Mouse (Mus musculus) left cerebral cortex, adult 8-10 months (tissue): ENCODE data around the gene Rasl12. TPM values are rescaled to one million over a fixed set of nuclear protein-coding genes. Genes with fewer than 3 reads are reported as not detected.

Source experiments
- DNase-seq, 2 experiments: peaks; one replicate each; pipeline ENCODE4 v3.0.0; 2022; ENCODE audit warnings: low spot score in 2 of 2
- total RNA-seq, 4 experiments: library from RNA; stranded (reverse); gene quantifications; 2 replicates each; pipeline ENCODE4 v1.2.4; 2022

Rasl12 gene
- 1 to 10 TPM; 2.1 to 3.4 (median 3.2) TPM for total RNA-seq

DNA sequence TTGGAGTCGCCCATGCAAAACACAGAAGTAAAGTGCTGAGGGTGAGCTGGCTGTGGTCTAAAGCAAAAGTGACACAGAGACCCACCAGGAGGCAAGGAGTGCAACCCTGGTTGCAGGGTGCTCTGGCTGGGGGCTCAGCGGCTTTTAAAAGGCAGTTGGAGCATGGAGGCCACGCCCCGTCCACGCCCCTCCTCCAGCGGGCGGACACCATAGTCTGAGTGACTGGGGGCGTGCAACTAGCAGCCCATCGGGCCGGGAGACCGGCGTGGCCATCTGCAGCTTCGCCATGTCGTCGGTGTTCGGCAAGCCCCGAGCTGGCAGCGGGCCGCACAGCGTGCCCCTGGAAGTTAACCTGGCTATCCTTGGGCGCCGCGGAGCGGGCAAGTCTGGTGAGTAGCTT, at the start of gene Rasl12:
Rasl12 (plus strand) TSS at position 228 of the 400 bp plus-strand sequence.
- DNase-seq: peak in 1 of 2 experiments; percentile 34

DNA sequence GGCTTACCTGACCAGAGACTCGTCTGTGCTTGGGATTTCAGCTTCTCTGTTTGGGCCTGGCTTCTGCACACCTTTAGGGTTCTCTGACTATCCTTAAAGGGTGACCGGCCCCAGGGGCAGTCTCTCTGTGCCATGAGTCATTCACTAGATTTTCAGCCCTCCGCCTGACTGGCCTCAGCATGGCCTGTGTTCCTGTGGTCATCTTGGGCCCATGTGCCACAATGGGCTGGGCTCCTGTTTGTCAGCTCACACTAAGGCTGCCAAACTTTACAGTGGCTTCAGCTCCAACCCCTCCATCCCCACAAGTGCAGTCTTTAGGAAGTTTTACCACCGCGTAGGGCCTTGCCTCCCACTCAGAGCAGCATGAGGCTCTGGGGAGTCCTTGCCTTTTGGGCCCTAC, 45.1 kb upstream of the Rasl12 start:
- DNase-seq: no peak

DNA sequence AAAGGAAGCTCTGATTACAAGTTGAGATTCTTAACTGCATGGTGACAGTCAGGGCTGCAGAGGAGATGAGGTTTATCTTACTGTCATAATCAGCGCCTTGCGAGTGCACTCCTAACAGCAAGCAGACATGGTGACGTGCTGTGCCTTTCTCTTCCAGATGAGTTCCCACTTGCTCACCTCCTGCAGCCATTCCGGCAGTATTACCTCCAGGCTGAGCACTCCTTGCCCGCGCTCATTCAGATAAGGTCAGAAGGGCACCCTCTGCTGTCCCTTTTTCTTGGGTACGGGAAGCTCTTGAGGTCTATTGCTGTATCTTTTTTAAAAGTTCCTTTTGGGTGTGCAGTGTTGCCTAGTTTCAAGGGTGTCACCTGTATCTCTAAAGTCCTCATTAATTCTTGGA, 41.7 kb upstream of the Rasl12 start:
- DNase-seq: no peak

DNA sequence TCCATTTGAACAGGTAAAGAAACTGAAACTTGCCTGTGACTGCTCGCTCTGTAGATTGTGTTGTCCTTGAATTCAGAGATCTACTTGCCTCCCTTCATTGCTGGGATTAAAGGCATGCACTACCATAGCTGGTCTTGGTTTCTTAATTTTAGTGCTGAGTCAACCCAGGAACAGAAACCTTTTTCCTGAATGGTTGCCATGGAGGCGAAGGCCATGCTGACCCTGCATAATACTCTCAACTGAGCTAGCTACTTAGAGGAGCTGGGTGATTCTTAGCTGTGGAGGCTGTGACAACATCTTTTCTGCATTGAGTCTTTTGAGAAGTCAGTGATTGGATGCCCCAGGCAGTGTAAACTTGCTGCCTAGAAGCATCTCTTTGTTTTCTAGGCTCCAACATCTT, 41.3 kb upstream of the Rasl12 start:
- no peak for DNase-seq

DNA sequence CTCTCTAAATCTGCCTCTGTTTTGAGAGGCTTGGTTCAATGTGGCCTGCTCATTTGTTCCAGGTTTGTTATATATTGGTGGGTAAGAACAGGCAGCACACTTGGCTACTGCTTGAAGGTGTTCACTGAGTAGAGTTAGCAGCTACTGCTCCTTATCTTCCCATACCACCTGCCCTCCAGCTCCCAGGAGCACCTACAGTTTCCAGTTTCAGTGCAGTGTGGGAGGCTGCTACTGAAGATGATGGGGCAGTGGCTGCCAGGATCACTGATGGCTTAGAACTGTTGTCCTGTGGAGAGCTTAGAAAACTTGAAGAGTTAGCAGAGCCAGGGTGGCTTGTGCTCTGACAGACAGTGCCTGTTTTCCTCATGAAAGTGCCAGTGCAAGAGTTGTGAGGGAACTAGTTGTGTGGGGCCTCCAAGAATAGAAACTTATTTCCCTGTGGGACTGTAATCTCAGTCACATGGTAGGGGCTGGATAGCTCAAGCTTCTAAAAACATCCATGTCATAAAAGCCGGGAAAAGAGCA, 39.3 kb upstream of the Rasl12 start:
- DNase-seq: no peak

DNA sequence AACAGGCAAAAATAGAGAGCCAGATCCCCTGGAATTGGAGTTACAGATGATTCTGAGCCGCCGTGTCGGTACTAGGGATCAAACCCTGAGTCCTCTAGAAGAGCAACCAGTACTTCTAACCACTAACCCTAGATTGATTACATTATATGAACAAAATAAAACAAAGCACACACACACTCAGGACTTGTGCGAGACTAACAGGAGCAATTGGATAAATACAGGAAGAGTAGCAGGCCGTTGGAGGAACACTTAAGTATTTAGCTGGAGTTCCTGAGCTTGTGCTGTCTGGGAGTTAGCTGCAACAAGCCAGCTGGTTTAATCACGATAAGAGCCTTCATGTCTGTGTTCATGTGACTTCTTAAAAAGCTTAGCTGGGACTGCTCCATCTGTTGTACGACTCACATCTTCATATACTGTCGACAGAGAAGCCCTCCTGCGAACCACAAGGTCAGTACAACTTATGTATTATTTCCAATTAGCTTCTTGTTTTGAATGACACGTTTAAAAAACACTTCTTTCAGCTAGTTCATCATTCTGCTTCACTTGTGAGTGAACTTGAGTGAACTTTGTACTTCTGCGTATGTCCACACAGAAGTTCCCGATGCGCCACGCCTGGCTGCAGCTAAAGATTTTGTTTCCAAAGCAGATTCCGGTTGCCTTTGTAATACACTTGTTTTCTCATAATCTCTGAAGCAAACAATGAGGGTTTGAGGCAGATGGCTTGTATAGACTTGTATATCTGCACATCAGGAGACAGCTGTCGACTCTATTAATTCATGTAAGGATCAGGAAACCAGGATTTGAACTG, 37.5 kb upstream of the Rasl12 start, which contains the start of gene Ubap1l:
Ubap1l (plus strand) TSS at position 401 of the 808 bp plus-strand sequence.
- DNase-seq: no peak

DNA sequence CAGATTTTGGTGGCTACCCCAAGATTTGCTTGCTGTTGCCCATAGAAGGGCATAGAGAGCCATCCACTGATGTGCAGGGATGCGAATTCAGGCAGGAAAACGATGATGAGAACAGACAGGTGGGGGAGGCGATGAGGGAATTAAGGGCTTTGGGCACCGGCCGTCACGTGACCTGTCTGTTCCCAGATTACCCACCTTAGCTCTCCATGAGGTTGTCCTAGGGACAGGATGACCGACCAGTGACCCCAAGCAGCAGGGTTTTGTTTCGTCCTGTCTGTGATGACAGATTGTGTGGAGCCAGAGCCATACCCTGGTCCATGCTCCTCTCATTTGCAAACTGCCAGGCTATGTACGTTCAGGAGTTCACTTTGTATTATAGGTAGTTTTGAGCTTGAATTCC, 34.6 kb upstream of the Rasl12 start:
- DNase-seq: no peak

DNA sequence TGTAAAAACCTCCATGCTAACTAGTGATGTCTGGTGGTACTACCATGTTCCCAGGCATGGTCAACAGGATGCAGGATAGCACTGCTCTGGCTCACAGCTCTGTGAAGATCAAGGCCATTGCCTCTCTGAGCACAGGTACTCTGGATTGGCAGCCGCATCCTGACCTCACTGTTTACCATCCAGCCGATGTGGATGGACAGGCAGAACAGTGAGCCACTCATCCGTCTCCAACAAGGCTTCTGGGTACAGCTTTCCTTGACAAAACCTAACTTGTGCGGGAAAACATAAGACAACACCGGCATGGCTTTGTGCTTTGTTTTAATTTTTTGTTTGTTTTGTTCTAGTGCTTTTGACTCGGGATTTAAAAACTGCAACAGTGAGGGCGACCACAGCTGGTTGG, 32.6 kb upstream of the Rasl12 start:
- no peak for DNase-seq

DNA sequence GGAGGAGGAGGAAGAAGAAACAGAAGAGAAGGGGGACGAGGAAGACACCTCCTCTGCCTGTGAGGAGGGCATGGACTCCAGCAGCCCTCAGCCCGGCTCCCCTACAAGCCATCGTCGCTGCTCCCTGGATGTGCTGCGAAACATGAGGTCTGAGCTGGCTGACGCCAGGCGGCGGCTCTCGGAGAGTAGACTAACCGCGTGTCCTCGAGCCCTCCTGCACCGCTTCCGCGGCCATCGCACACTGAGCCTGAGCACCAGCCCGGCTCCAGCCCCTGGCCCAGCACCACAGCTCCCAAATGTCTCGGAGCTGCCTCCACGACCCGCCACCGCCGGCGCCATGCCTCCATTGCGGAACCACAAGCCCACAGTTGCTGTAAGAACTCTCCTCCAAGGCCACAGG, 26.6 kb upstream of the Rasl12 start:
- DNase-seq: no peak

DNA sequence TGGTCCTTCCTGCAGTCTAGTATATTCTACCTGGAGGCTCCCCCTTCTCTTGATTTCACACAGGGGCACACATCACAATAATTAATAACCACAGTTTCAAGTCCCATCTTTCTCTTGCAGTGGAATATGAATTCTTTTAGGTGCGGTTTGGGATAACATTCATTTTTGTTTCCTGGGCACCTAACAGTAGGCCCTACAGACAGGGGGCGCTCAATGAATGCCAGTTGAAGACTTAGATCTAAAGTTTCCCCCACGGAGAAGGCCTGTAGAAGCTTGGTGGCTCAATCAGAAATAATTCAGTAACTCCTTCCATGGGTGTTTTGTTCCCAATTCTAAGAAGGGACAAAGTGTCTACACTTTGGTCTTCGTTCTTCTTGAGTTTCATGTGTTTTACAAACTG, 25.9 kb upstream of the Rasl12 start:
- no peak for DNase-seq

DNA sequence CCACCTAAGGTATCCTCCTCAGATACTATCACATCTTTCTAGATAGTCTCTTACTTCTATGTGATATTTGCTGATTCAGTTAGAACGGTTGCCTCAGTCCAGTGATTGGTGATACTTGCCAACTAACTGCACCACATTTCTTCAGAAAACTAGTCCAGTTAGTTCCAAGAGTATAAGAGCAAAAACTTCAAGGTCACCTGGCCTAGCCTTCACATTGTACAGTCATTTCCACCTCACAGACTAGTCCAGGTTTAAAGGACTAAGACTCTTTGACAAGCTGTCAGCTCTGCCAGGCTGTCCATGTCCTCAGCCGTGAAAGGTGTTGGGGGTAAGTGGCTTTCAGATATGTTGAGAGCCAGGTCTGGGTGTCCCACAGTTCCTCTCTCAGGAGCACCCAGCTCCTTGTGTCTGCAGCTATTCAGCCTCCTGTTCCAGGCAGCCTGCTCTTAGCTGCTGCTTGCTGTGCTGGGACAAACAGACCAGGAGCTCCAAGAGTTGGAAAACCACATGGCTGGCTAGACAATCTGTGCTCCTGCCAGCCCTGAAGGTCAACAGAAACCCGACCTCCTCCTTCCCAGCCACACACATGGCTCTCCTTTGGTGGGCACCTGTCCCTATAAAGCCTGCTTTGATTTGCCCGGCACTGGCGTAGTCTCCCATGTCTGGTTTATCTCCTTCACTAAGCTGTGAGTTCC, 23.7 kb upstream of the Rasl12 start:
- no peak for DNase-seq

DNA sequence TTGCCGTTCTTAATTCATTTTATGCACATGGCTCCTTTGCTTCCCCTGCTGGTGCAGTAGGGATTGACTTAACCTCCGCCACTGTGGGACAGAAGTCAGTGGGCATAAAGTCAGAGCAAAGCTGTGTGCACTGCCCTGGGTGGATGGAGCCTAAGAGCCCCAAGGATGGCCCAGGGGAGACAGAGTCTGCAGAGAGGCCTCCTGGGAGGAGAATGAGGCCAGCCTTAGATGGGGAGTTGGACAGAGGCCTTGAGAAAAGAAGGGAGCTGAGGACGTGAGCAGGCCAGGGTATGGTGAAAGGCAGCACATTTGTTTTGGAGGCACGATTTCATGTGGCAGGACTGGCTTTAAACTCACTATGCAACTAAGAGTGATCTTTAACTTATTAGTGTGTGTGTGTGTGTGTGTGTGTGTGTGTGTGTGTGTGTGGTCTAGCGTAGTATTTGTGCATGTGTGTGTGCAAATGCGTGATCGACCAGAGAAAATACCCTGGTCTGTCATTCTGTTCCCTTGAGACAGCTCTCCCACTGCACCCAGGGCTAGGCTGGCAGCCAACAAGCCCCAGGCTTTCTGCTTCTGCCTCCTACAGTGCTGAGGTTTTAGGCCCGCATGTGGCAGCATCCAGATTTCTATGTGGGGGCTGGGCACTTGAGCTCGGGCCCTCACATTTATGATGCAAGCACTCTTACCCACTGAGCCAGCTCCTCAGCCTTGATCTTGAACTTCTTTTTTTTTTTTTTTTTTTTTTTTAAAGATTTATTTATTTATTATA, 23.0 kb upstream of the Rasl12 start:
- DNase-seq: peak; percentile 30 to 78

DNA sequence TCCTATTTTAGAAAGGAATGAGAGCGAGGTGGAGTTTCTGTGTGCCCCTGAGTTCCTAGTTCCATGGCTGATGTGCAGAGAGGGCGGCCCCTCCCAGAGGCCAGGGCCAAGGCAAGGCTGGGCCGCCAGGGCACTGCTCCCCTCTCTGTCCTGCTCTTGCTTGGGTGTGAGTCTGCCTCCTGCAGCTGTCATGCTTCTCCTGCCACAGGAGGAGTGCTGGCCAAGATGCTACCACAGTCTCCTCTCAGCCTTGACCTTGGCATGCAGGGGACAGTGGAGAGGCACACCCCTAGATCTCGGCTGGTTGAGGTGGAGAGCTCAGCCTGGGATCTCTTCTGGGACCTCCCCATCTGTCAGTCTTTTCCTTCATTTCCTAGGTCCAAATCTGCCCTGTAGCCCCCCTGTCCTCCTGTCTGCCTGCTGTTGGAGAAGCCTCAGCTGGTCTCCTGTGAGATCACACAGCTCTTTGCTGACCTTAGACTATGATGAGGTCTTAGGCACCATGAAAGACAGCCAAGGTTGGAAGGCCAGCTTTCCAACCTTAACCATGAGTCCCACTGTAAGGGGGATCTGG, 17.2 kb upstream of the Rasl12 start:
- no peak for DNase-seq

DNA sequence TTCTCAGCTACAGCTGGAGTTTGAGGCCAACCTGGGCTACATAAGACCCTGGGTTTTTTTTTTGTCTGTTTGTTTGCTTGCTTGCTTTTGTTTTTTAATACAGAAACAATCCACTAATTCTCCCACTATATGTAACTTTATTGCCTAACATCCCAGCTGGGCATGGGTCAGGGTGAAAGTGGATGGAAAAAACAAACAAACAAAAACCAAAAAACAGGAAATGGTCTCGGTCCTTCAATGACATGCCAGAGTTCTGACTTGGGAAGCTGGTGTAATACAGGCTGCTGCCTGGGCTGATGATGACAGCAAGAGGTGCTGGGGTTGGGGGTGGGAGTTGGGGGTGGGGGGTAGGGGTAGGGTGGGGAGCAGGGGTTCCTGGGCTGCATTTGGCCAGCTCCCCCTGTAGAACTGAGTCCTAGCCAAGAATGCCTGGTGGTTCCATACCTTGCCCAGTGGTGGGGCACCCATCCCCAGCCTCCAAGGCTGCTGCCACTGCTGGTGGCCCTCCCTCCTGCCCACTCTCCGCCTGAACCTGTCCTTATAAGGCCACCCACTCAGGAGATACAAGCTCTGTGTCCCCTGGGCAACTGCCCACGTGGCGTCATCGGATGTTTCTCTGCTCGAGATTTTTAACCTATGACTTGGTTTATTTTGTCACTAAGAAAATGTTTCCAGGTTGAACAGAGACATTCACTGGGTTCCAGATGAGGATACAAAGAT, 16.1 kb upstream of the Rasl12 start:
- DNase-seq: no peak

DNA sequence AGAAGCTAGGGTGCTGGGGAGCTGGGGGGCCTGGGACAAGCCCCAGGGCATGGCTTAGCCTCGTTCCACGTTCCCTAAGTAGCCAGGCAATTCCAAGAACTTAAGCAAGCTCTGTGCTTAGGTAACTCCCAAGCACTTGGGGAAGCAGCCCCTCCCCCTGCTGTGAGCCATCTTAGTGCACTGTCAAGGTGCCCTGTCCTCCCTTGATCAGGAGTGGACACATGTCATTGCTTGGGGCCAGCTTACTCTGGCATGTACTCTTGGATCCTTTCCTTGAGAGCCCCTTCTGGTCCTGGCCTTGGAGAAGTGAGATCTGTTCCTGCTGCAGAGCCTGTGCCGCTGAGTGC, 15.6 kb upstream of the Rasl12 start:
- no peak for DNase-seq

DNA sequence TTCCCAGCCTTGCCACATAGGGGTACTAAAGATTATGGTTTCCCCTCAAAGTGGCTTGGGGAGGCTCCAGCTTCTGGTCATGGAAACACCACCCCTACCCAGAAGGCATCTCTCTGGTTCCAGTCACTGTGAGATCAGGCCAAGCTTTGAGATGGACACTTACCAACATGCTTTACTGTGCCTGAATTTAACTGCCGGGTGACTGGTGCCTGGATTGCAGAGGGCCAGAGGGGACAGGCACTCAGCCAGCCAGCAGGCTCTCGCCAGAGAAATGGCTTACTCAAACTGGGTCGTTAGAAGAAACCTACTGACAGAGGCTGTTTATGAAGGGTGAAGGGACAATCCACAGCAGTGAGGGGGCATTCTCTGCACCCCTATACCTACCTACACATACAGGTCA, 14.0 kb upstream of the Rasl12 start:
- no peak for DNase-seq

DNA sequence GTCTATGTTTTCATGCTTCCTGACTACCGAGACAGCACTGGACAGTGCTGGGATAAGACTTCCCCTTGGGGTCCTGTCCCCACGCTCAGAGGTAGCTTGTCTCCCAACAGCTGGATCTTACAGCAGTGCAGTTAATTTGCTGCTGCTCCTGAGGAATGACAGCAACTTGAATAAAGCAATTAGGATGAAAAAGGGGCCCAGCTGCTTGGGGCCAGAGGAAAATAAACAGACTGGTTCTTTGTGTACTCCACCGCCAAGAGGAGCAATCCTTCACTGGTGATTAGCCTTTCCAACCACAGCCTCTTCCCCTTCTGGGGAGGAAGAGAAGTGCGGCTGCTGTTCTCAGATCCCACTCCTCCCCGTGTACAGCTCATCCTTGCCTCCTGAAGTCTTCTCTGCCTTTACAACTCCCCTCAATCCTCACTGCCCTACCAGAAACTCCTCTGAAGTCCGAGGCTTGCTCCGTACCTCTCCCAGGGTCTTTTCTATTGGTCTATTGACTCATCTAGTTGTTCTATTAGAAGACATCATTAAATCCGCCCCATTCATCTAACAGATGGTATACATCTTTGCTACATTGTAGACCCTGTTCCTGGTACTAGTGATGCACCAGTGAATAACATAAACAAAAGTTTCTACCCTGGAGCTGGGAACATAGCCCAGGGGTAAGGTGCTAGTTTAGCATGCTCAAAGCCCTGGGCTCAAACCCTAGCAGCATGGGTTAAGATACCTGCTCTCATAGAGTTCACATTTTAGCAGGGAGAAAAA, 11.7 kb upstream of the Rasl12 start:
- DNase-seq: no peak

DNA sequence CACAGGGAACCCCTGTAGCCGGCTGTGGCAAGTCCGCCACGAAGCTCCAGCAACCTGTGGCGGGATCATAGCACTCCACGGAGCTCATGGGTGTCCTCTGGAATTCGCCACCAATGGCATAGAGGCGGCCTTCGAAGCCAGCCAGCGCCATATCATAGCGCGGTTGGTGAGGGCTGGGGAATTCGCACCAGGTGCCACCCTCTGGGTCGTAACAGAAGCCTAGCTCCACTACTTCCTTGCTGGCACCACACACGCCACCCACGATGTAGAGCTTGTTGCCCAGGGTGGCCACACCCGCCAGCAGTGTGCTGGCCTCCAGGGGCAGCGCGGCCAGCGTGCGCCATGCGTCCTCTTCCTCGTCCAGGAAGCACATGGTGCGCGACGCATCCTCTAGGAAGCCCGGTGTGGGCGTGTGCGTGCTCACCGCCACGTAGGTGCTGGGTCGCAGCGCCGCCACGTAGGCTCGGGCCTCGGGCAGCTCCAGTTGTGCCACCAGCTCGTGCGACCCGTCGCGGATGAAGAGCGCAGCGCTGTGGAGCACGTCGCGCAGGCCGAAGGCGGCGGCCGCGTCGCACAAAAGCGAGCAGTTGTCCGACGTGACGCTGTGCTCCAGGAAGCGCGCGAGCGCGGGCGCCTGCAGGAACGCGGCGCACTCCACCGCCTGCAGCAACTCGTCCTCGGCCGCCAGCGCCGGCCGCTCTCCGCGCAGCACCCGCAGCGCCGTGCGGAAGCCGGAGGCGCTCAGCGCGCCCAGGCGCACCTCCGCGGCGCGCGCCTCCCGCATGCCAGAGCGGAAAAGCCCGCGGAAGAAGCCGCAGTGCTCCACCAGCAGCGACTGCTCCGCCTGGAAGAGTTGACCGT, 7.3 kb upstream of the Rasl12 start:
- no peak for DNase-seq

DNA sequence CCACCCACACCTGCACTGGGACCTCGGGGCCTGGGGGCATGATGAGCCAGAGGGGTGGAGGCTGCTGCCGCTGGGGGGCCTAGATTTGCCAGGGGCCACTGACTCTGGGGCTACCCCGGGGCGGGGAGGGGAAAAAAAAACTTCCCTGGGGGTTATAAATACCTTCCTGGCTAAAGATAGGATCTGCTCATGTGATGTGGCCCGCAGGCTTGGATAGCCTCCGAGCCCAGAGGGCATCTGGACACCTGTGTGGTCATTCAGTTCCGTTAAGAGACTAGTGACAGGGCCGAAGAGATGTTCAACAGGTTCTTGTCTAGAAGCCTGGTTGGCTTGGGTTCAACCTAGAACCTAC, 6.7 kb upstream of the Rasl12 start, which contains the start of gene Kbtbd13:
Kbtbd13 (minus strand) TSS at position 40 of the 352 bp plus-strand sequence.
- DNase-seq: no peak
